Mouse (Mus musculus) T-helper 1 cell (primary cell): Measurements from ENCODE around the gene Sec16a.

ENCODE experiments used
- in situ Hi-C: fragments of 300-600 bp; cut with MboI, MseI; formaldehyde crosslinking; loops from one replicate; pipeline ENCODE4 v1.15.1; 2025; ENCODE audit warnings: high pct_unique_total_duplicates

Sec16a gene

DNA sequence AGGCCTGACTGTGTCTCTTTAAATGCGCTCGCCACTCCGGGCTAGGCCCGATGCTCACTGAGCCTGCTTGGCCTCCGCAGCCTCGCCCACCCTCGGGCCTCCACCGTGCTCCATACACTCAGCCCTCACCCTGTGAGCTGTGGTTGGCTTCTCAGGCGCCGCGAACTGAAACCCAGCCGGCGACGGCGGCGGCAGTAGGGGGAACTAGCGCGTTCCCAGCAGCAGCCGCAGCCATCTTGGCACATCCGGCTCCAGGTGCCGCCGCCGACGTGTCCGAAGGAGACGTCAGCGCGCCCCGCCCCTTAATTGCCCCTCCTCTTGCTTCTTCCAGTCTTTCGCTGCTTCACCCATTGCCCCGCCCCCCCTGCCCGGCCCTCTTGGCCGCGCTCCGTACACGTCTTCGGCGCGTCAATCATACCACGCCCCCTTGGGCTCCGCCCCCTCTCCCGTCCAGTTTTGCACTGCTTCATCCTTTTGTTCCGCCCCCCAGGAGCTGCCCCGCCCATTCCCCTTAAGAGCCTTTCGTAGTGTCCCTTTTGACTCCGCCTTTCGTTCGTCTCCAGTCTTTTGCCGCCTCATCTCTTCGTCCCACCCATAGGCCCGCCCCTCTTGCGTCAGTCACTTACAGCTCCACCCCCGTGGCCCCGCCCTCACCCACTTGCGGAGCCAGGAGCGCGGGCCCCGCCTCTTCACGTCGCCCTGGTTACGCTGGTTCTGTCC is at the start of gene Sec16a:
Sec16a (minus strand) TSS at position 271 of the 720 bp plus-strand sequence.
- in situ Hi-C loops = loop anchor here (5.0 kb wide), 1 partner anchor 457 kb away; the partner anchor contains the start of gene Surf6

DNA sequence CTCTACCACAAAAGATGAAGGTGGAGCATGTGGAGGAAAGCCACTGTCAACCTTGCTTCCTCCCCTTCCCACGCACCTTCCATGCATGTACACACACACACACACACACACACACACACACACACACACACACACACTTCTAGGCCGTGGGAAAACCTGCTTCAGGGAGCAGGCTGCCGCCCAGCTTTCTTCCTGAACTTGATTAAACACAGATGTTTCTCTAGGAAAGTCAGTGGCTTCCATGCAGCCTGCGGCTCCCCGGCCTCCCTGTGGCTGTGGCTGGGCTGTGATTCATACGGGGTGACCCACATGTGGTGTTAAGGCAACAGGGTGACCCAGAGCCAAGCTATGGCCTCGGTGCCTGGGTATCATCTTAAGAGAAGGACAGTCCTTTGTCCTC is 49.4 kb upstream of the Sec16a start:
- in situ Hi-C loops = loop anchor here (5.0 kb wide), 1 partner anchor 408 kb away; the partner anchor contains the start of gene Surf6

DNA sequence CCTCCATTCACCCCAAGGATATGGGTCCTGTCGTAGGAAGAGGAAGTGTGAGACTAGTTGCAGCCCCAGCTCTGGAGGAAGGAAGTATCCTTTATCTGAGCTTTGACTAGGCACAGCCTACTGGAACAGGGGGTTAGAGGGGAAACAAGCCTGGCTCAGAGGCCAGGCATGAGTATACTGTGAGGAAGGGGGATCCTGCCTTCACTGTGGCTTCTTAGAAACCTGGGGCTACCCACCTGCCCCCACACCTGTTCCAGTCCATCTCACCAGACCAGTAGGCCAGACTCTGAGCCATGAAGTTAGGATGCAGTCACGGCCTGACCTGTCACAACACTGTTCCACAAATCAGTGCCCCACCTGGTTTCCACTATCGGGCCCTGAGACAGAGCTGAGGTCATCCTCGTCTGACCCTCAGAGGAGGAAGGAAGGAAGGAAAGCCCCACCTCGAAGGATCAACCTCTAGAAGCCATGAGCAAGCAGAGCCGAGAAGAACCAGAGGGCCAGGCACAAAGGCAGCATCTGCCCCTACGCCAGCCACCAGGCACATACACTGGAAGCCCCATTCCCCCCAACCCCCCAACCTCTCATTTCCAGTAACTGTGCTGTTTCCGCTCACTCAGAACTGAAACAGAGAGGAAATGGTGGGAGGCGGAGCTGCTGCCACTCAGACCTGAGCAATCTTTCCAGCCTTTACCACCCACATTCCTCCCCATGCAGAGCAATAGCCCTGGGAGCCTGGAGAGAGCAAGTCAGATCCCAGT is 48.2 kb upstream of the Sec16a start:
- in situ Hi-C loops = loop anchor here (5.0 kb wide), 1 partner anchor 409 kb away; the partner anchor contains the start of gene Surf6

DNA sequence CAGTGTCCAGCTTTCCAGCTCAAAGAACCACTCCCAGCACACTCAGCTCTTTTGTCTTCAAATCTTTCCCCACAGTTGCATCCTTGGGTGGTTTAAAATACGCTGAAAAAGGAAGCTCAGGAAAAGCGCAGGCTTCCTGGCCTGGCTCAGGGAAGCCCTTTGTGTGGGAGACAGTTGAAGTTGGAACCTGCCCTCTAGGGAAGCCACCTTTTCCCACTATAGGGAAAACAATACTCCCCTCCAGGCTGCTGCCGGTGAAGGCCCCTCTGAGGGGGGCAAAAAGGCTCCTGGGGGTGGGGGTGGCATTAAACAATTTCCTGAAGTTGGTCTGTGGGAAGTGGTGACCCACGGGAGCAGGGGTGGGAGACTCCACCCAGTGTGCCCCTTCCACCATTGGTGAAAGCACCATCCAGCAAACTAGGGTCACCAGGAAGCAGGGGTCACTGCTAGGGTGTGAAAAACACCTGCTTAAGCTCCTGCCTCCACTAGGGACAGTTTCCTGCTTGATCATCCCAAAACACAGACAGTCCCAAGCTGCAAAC is 45.8 kb upstream of the Sec16a start:
- in situ Hi-C loops = loop anchor here (5.0 kb wide), 1 partner anchor 411 kb away; the partner anchor contains the start of gene Surf6

DNA sequence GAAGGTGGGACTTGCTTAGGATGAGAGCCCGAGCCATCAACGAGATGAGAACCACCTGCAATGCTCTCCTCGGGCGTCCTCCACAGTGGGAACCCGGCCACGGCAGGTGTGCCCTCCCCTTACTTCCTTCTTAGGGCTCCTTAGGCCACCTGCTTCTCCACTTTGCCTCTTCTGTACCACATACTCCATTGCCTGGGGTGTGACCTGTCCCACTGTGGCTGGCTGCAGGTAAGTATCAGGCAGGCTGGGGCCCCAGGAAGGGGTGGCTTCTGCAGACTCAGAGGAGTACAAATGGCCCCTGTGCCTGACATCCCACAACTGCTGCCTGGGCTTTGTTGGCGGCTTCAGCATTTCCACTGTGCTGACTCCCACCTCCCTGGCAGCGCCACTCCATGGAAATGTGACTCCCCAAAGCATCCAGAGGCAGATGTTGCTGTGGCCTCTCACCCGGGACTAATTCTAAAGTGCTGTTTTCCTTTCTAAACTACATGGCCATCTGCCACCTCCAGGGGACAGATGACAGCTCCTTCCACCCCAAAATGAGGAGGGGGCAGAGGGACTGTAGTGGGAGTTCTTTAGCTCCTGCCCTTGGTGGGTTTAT is 43.6 kb upstream of the Sec16a start:
- in situ Hi-C loops = no loop called here

DNA sequence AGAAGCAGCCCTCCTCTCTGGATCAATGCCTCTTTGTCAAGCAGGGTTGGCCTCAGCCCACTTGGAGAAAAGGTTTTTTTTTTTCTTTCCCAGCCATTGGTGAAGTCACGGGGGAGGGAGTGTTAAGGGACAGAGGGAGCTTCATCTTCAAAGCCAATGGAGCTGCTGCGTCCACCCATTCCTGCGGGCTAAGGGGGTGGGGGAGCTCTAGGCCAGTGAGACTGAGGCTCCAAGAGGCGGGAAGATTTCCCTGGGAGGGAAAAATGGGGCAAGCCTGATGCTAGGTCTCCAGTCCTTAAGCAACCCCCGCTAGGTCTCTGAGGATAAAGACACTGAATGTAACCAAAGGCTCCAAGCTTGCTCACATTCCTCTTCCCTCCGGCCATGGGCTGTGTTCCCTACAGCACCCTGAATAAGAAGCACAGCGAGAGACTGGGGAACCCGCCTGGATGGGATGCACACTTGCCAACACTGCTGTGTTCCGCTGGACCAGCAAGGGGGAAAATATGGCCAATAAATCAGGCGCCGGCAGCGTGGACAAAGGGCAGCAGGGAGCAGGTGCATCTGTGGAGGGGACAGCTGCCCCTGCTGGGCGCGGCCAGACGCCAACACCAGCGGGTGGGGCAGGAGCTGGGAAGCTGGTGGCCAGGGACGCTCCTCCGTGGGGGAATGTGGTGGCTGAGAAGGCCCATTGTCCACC is 42.5 kb upstream of the Sec16a start:
- in situ Hi-C loops = no loop called here

DNA sequence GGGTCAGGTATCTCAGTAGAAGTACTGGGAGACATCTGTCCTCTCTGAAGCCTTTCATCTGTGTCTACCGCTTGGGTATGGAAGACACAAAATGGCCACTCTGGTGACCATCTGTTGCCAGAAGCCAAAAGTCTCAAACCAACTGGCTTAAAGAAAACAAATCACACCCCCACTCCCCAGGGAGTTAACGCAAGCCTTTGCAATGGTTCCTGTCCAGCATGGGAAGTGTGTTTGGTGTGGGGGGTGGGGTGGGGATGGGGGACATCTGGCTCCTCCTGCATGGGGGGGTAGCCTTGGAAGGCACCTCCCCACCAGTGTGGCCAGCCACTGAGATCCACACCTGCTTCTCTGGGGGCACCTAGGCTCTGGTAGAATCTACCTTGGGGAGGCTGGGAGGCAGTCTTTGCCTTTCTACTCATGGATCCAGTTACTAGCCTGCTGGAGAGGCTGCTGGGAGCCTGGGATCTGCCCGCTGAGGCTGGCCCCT is 41.9 kb upstream of the Sec16a start:
- in situ Hi-C loops = no loop called here

DNA sequence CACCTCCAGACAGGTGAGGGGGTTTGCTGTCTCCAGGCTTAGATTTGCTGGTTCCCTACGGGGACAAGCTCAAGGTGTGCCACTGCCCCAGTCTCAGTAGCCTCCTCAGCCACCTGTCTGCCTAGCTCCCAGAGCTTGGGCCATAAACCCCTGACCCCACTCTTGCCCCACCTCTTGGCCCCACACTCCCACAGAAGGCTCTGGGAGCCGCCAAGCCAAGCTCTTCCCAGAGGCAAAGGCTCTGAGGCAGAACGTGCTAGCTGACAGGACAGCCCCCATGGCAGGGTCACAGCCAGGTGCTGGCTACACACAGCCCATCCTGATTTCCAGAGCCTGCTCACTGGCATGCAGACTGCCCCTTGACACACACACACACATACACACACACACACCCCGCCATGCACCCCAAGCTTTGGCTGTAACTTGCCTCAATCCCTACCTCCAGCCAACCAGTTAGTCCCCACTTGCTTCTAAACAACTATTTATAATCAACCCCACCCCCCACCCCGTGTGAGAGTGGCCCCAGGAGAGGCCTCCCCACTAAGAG is 41.3 kb upstream of the Sec16a start:
- in situ Hi-C loops = no loop called here

DNA sequence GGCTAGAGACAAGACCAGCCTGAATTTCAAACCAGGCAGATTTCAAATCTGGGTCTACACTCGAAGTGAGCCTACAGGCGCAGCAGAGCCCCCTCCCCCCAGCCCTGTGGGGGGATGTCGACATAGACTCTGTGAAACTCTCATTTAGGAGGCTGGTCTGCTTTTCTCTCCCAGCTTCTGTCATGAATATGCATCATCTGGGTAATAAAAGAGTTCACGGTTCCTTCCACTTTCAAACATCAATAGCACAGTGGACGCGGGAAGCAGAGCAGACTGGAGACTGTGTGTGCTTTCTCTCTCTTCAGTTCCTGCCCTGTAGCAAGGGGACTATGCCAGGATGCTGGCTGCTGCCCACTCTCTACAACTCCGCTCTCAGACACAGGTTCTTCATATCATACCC is 40.7 kb upstream of the Sec16a start:
- in situ Hi-C loops = no loop called here

DNA sequence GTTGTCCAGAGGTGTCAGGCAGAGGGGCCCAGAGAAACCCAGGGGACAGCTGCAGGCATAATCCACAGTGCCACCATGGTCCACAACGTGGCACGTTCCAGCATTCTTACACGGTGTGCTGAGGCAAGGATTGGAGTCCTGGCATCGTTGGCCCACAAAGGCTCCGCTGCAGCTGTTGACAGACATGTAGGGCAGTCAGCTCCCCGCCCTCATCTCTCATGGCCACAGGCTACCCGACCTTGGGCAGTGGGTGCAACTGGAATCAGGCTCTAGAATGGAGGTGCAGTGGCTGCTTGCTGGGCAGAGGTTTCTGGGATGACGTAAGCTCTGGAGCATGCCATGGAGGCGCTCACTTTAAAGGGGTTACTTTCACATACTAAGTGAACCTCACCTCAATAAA is 40.3 kb upstream of the Sec16a start:
- in situ Hi-C loops = no loop called here

DNA sequence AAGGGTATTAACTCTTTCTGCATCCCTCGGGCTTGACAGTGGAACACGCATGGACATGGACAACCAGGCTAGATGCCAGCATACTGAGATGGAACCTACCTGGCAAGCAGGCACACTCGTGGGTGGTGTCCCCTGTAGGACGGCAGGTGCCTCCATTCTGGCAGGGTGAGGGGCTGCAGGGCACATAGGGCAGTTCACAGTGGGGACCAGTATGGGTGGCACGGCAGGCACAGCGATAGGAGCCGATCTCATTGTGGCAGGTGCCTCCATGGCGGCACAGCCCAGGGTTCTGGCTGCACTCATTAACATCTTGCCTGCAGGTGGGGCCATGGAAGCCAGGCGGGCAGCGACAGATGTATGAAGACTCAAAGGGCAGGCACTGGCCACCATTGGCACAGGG is 39.2 kb upstream of the Sec16a start:
- in situ Hi-C loops = no loop called here

DNA sequence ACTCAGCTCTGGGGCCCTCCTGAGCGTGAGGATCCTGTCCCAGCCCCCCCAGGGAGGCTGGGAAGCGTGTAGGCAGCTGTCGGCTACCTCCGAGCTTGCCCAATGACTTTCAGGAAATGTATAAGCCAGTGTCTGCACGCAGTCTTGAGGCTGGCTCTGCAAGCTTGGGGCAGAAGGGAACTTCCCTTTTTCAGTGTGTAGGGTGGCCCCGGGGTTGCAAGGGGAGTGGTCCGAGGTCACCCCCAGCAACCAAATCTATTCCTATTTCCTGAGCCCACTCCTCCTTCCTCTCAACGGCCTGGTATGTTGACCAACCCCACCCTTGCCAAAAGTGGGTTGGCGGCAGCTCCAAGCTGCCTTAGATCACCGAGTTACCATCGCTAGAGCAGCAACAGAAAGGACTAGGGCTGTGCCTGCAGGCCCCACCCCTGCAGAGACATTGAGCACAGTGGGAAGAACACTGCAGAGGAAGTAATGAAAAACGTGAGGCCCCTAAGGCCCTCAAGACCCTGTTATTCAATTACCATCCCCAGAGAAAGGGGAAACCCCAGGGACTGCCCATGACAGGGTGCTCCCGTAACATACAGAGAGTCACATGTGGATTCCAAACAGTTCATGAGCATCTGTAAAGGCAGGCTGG is 38.3 kb upstream of the Sec16a start:
- in situ Hi-C loops = no loop called here

DNA sequence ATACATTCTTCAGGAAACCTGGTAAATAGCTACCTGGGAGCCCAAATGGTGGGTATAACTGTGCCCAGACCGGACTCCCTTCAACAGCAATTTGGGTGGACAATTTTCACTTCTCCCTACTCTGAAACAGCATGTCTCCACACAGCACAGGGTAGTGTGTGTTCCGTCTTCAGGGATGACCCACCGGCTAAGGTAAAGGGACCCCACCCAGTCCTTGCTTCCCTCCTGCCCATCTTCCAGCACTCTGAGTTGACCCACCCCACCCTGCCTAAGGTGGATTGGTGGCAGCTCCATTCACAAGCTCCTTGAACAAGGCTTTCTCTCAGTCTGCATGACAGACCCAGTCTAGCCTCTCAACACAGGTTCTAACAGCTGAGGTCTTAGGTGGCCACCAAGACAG is 37.8 kb upstream of the Sec16a start:
- in situ Hi-C loops = no loop called here

DNA sequence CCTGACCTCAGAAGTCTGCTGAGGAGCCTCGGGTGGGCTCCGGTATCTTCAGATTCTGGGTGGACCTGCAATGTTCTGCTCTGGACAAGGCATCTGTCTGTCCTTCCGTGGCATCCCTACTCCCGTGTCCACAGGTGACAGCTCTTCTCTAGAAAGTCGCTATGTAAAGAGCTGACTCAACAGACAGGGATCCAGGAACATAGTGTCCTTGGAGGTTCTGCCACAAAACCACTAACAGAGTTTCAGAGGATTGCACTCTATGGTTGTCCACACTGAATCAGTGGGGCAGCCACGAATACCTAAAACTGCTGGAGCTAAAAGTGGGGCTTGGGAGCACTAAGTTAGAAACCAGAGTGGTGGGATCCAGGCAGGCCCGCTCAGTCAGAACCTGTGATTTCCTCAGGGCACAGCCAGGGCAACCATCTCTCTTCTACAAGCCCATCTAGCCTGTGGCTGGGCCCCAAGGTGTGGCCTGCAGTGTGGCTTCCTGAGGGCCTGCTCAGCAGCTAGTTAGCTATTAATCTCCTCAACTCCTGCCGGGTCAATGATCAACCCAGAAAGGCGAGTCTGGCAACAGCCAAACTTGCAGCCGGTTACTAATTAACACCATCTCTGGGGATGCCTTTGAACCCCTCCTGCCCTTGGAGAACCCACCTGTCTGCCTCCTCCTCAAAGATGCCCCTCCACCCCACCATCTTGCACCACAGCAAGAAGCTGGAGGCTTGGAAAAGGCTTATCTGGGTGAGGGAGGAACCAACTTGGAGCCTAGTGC is 36.9 kb upstream of the Sec16a start:
- in situ Hi-C loops = no loop called here

DNA sequence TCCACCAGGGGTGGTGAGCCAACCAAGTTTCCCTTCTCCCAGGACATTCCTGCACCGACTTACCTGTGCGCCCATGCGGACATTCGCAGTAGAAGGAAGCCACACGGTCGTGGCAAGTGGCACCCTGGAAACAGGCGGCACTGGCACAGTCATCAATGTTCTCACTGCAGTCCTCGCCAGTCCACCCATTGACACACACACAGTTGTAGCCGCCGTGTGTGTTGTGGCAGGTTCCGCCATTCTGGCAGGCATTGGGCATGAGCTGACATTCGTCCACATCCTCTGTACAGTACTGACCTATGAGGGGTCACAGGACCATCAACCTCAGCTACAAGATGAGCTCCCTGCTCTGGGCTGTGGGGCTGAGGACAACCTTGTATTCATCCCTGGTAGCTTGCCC is 35.9 kb upstream of the Sec16a start:
- in situ Hi-C loops = no loop called here

DNA sequence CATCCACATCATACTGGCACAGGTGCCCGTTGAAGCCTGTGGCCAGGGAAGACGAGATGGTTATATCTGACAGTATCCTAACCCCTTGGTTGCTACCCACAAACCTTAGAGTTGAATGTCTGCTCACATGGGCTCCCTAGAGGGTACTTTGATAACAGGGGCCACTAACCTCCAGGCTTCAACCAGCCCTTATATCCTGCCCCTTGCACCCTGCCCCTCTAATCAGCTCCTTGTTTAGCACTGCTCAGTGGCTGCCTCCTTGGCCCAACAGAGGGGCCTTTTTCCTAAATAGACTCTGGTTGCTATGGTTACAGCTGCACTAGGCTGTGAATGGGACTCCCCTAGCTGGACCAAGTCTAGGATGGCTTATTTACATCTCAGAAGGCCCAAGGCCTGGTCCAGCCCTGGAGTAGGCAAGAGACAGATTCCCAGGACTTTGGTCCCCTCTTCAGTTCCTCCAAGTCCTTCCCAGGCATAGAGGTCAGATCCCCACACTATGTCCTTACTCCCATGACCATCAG is 33.7 kb upstream of the Sec16a start:
- in situ Hi-C loops = no loop called here

DNA sequence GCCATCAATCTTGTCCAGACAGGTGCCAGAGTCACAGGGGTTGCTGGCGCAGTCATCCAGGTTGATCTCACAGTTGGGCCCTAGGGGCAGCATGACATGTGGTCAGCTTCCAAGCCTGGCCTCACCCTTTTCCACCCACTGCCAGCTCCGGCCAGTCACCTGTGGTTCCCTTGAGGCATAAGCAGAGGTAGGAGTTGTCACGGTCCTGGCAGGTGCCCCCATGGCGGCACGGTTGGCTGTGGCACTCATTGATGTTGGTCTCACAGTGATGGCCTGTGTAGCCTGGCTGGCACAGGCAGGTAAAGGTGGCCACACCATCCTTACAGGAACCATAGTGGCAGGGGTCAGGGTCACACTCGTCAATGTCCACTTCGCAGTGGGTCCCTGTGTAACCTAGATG is 32.9 kb upstream of the Sec16a start:
- in situ Hi-C loops = no loop called here

DNA sequence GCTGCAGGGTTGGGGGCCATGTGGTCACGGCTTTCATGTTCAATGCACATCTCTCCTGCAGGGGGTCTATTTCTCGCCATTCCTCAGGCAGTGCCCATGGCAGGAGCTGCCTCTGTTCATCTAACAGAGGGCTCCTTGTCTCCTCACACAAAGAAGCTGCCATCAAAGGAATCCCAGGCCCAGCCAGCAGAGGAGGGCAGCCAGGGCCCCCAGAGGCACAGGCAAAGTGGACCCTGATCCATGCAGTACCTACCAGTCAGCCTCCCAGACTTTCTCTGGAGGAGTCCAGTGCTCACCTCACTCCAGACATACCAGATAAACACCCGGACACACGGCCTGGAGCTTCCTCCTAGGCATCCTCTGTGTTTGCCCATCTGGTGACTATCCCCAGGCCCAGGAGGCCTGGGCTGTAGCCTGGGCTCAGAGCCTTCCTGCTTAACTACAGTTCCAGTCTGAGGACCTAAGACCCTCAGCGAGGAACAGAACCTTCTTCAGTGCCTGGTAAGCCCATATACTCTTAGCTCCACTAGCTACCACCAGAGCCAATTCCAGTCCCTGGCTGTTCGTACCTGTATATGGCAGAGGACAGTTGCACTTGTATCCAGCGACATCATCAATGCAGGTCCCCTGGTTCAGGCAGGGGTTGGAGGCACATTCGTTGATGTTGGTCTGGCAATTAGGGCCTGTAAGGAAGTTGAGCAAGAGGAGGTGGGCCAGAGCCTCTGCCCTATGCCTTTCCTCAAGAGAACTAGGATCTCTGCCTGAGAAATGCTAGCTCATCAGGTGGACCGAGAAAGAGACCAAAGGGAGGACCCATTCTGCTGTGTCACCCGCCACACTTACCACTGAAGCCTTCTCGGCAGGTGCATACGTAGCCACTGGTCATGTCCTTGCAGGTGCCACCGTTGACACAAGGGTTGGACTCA is 30.8 kb upstream of the Sec16a start:
- in situ Hi-C loops = no loop called here
